Mouse (Mus musculus) MEL (cell line): Measurements from ENCODE around the gene Olfr549. TPM values are rescaled to one million over a fixed set of nuclear protein-coding genes. Genes with fewer than 3 reads are reported as not detected.

Source experiments
- DNase-seq: peaks from one replicate; pipeline ENCODE4 v3.0.0; 2011; ENCODE audit warnings: low read depth, low spot score
- H3K27ac ChIP-seq: 2 replicates; pipeline ENCODE4 v1.5.1; 2012; ENCODE audit warnings: low read depth, mild to moderate bottlenecking, control low read depth, low read length, moderate library complexity; ENCODE audit not compliant: control insufficient read depth
- H3K27me3 ChIP-seq, 2 experiments: fragments of 150-350 bp in 1 of 2; sonication (generic) in 1 of 2; 2 replicates each; pipeline ENCODE4 v1.6.1; 2012; ENCODE audit warnings: low read length in 2 of 2, mild to moderate bottlenecking in 2 of 2, improper control_type of control experiment in 1 of 2, moderate library complexity in 1 of 2; ENCODE audit not compliant: insufficient read depth in 2 of 2, control insufficient read depth in 1 of 2
- H3K36me3 ChIP-seq, 2 experiments: 2 replicates each; pipeline ENCODE4 v1.6.1; 2012 to 2014; ENCODE audit warnings: low read length in 2 of 2, improper control_type of control experiment in 1 of 2, inconsistent platforms in 1 of 2, mild to moderate bottlenecking in 1 of 2; ENCODE audit not compliant: insufficient read depth in 2 of 2, control insufficient read depth in 1 of 2
- H3K4me1 ChIP-seq, 2 experiments: fragments of 150-350 bp in 1 of 2; sonication (generic) in 1 of 2; 2 replicates each; pipeline ENCODE4 v1.6.1; 2012; ENCODE audit warnings: low read length in 2 of 2, improper control_type of control experiment in 1 of 2, mild to moderate bottlenecking in 1 of 2; ENCODE audit not compliant: insufficient read depth in 2 of 2, control insufficient read depth in 1 of 2
- H3K4me3 ChIP-seq, 2 experiments: fragments of 150-350 bp in 1 of 2; sonication (generic) in 1 of 2; 2 replicates each; pipeline ENCODE4 v1.5.1; 2012; ENCODE audit warnings: low read depth in 2 of 2, low read length in 2 of 2, mild to moderate bottlenecking in 2 of 2, moderate library complexity in 2 of 2, control low read depth in 1 of 2, improper control_type of control experiment in 1 of 2; ENCODE audit not compliant: control insufficient read depth in 1 of 2, insufficient read depth in 1 of 2
- H3K79me2 ChIP-seq: 2 replicates; pipeline ENCODE4 v1.6.1; 2012; ENCODE audit warnings: mild to moderate bottlenecking, low read length, moderate library complexity; ENCODE audit not compliant: control insufficient read depth, poor library complexity, insufficient read depth
- H3K9ac ChIP-seq: 2 replicates; pipeline ENCODE4 v1.6.1; 2012; ENCODE audit warnings: low read depth, mild to moderate bottlenecking, control low read depth, low read length, moderate library complexity; ENCODE audit not compliant: control insufficient read depth, poor library complexity, severe bottlenecking
- H3K9me3 ChIP-seq: fragments of 150-350 bp; sonication (generic); replicated peaks from 2 replicates; pipeline ENCODE4 v1.6.1; 2012; ENCODE audit warnings: mild to moderate bottlenecking, low read length, improper control_type of control experiment, moderate library complexity; ENCODE audit not compliant: insufficient read depth
- CHD1 ChIP-seq: IDR thresholded peaks from 2 replicates; pipeline ENCODE4 v1.6.1; 2012; ENCODE audit warnings: low read depth, mild to moderate bottlenecking, inconsistent platforms, low read length, improper control_type of control experiment
- ELF1 ChIP-seq: IDR thresholded peaks from 2 replicates; pipeline ENCODE4 v1.6.1; 2014; ENCODE audit warnings: low read depth, mild to moderate bottlenecking, inconsistent platforms, low read length, improper control_type of control experiment, moderate library complexity
- MAFK ChIP-seq: IDR thresholded peaks from 2 replicates; pipeline ENCODE4 v1.6.1; 2011; ENCODE audit warnings: low read depth, mild to moderate bottlenecking, low read length, improper control_type of control experiment, borderline replicate concordance
- POLR2A ChIP-seq, 2 experiments: IDR thresholded peaks; 2 replicates each; pipeline ENCODE4 v1.6.1; 2011 to 2012; ENCODE audit warnings: low read length in 2 of 2, mild to moderate bottlenecking in 2 of 2, control low read depth in 1 of 2, improper control_type of control experiment in 1 of 2, low read depth in 1 of 2, moderate library complexity in 1 of 2; ENCODE audit not compliant: control insufficient read depth in 1 of 2, insufficient read depth in 1 of 2, poor library complexity in 1 of 2
- SIN3A ChIP-seq: IDR thresholded peaks from 2 replicates; pipeline ENCODE4 v1.6.1; 2012; ENCODE audit warnings: low read length, improper control_type of control experiment, inconsistent platforms
- TAL1 ChIP-seq: IDR thresholded peaks from 2 replicates; pipeline ENCODE4 v1.6.1; 2012; ENCODE audit warnings: mild to moderate bottlenecking, inconsistent platforms, low read length, moderate library complexity, mixed read lengths
- TBP ChIP-seq: IDR thresholded peaks from 2 replicates; pipeline ENCODE4 v1.8.0; 2011; ENCODE audit warnings: low read depth, low read length, improper control_type of control experiment
- TCF12 ChIP-seq: IDR thresholded peaks from 2 replicates; pipeline ENCODE4 v1.6.1; 2014; ENCODE audit warnings: low read depth, mild to moderate bottlenecking, inconsistent platforms, low read length, improper control_type of control experiment, moderate library complexity
- USF1 ChIP-seq: IDR thresholded peaks from 2 replicates; pipeline ENCODE4 v1.6.1; 2014; ENCODE audit warnings: low read depth, mild to moderate bottlenecking, inconsistent platforms, low read length, improper control_type of control experiment, moderate library complexity
- polyA plus RNA-seq, 2 experiments: library from polyadenylated mRNA; stranded (reverse) in 1 of 2; unstranded in 1 of 2; fragments of >175 nt in 1 of 2; fragments of >200 nt in 1 of 2; gene quantifications; 2 replicates each; pipeline versions ENCODE4 v1.2.1 to v1.2.4; 2012; ENCODE audit warnings: low replicate concordance in 2 of 2, low read depth in 1 of 2; ENCODE audit not compliant: insufficient read length in 2 of 2, insufficient read depth in 1 of 2, missing spikeins in 1 of 2
- total RNA-seq: library from RNA; depleted of rRNA; stranded (reverse); fragments of 300-350 nt; gene quantifications from 2 replicates; pipeline ENCODE4 v1.2.3, GENCODE M21; 2012; rRNA removed

The Olfr549 gene
- total and polyA plus RNA-seq, 3 experiments, result not detected

DNA sequence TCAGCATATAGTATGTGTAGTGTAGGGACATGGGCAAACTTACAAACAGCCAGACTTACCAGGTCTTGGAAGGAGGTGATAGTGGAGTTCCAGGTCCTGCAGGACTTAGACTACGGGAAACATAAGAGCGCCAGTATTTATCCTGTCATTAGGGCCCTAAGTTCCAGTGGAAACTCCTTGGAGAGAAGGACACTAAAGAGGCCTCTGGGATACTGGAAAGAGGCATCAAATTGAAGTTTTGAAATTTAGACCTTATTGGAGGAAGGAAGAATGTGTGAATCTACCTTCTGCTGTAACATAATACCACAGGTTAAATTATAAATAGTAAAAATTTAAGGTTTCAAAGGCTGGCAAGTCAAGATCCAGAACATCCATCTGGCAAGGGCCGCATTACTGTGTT lies 42.1 kb downstream of the Olfr549 start, which contains the start of gene Olfr551:
Gene Olfr551 (minus strand): TSS at position 101 of the 400 bp plus-strand sequence.
- Histone ChIP-seq H3K4me3 (no peak within 1 kb of the TSS), H3K4me1 (no peaks in the 10 kb centered on the region), H3K27me3 (no peaks in the 10 kb centered on the region), H3K9ac (no peak within 1 kb of the TSS), H3K36me3 (no peaks in the 10 kb centered on the region), H3K27ac (no peak within 1 kb of the TSS), H3K9me3 (no peaks in the 10 kb centered on the region), H3K79me2 (no peaks in the 10 kb centered on the region)
- no peak for DNase-seq
- TF ChIP-seq CHD1 (no peak), ELF1 (no peak), TBP (no peak), SIN3A (no peak), POLR2A (IDR thresholded peaks at IDR 0.05; ENCODE audit: control insufficient read depth in 1 of 2, insufficient read depth in 1 of 2, low read depth in 1 of 2, low read length in 2 of 2, poor library complexity in 1 of 2) (no peak)

GRCm38 (mm10) chr7:102597378-102598031 lies 47.8 kb downstream of the Olfr549 start, which contains the start of gene Olfr552:
TSS of gene Olfr552 (plus strand) at chr7:102597770.
- H3K79me2 ChIP-seq, result no peaks in the 10 kb centered on the region
- H3K9ac ChIP-seq, result no peak within 1 kb of the TSS
- TF ChIP-seq TAL1 (no peak), MAFK (no peak), TCF12 (no peak), USF1 (no peak)
- no peaks in the 10 kb centered on the region for H3K36me3 ChIP-seq
- no peak within 1 kb of the TSS for H3K27ac ChIP-seq
- no peak within 1 kb of the TSS for H3K4me3 ChIP-seq
- H3K4me1 ChIP-seq, result no peaks in the 10 kb centered on the region
- no peaks in the 10 kb centered on the region for H3K9me3 ChIP-seq
- H3K27me3 ChIP-seq, result no peaks in the 10 kb centered on the region; a peak in 1 of 4 replicates
- no peak for DNase-seq

Other genes starting within 250 kb of the Olfr549 start
- gene Rrm1, start 108.2 kb upstream of the Olfr549 start, total RNA-seq, result 147 and 154 TPM in 2 replicates
- 100 to 1,000 TPM in 1 of 2 experiments, not detected in 1; 228 TPM for gene Rrm1, start 108.2 kb upstream of the Olfr549 start, polyA plus RNA-seq
- 0.12 TPM in 1 of 2 replicates, not detected in the other for gene Olfr543, start 68.2 kb upstream of the Olfr549 start, total RNA-seq
- under 1 TPM in 1 of 2 experiments, not detected in 1; 0.61 TPM for gene Olfr543, start 68.2 kb upstream of the Olfr549 start, polyA plus RNA-seq
- gene Olfr544, start 61.6 kb upstream of the Olfr549 start, total RNA-seq, result 0.04 and 0.07 TPM in 2 replicates
- gene Olfr544, start 61.6 kb upstream of the Olfr549 start, polyA plus RNA-seq, result under 1 TPM in 1 of 2 experiments, not detected in 1; 0.07 TPM
- 0.12 TPM in 1 of 2 replicates, not detected in the other for gene Olfr545, start 50.3 kb upstream of the Olfr549 start, total RNA-seq
- under 1 TPM in 1 of 2 experiments, not detected in 1; 0.25 TPM for gene Olfr545, start 50.3 kb upstream of the Olfr549 start, polyA plus RNA-seq
- gene Olfr547, start 15.1 kb upstream of the Olfr549 start, total RNA-seq, result not detected in 2 replicates
- not detected for gene Olfr547, start 15.1 kb upstream of the Olfr549 start, polyA plus RNA-seq
- not detected in 2 replicates for gene Olfr548-ps1, start 9.0 kb upstream of the Olfr549 start, total RNA-seq
- not detected for gene Olfr548-ps1, start 9.0 kb upstream of the Olfr549 start, polyA plus RNA-seq
- 1.3 and 3.3 TPM in 2 replicates for gene Trim21, start 15.6 kb downstream of the Olfr549 start, total RNA-seq
- 1 to 10 TPM in 1 of 2 experiments, not detected in 1; 2.8 TPM for gene Trim21, start 15.6 kb downstream of the Olfr549 start, polyA plus RNA-seq
- not detected in 2 replicates for gene Olfr550, start 21.6 kb downstream of the Olfr549 start, total RNA-seq
- not detected for gene Olfr550, start 21.6 kb downstream of the Olfr549 start, polyA plus RNA-seq
- gene Olfr551, start 42.0 kb downstream of the Olfr549 start, total RNA-seq, result not detected in 2 replicates
- gene Olfr551, start 42.0 kb downstream of the Olfr549 start, polyA plus RNA-seq, result not detected
- not detected in 2 replicates for gene Olfr552, start 47.9 kb downstream of the Olfr549 start, total RNA-seq
- not detected for gene Olfr552, start 47.9 kb downstream of the Olfr549 start, polyA plus RNA-seq
- not detected in 2 replicates for gene Olfr553, start 68.3 kb downstream of the Olfr549 start, total RNA-seq
- not detected for gene Olfr553, start 68.3 kb downstream of the Olfr549 start, polyA plus RNA-seq
- not detected in 2 replicates for gene Olfr554, start 88.6 kb downstream of the Olfr549 start, total RNA-seq
- gene Olfr554, start 88.6 kb downstream of the Olfr549 start, polyA plus RNA-seq, result not detected
- gene Olfr555, start 109.0 kb downstream of the Olfr549 start, total RNA-seq, result not detected in 2 replicates
- not detected for gene Olfr555, start 109.0 kb downstream of the Olfr549 start, polyA plus RNA-seq
- gene Olfr556, start 115.0 kb downstream of the Olfr549 start, total RNA-seq, result not detected in 2 replicates
- gene Olfr556, start 115.0 kb downstream of the Olfr549 start, polyA plus RNA-seq, result not detected
- gene Trim68, start 137.5 kb downstream of the Olfr549 start, total RNA-seq, result not detected in 2 replicates
- gene Trim68, start 137.5 kb downstream of the Olfr549 start, polyA plus RNA-seq, result not detected
- not detected in 2 replicates for gene Olfr557, start 146.0 kb downstream of the Olfr549 start, total RNA-seq
- gene Olfr557, start 146.0 kb downstream of the Olfr549 start, polyA plus RNA-seq, result not detected
- not detected in 2 replicates for gene Olfr558, start 152.3 kb downstream of the Olfr549 start, total RNA-seq
- not detected for gene Olfr558, start 152.3 kb downstream of the Olfr549 start, polyA plus RNA-seq
- gene Olfr33, start 169.2 kb downstream of the Olfr549 start, total RNA-seq, result not detected in 2 replicates
- gene Olfr33, start 169.2 kb downstream of the Olfr549 start, polyA plus RNA-seq, result not detected
- not detected in 2 replicates for gene Olfr559, start 177.6 kb downstream of the Olfr549 start, total RNA-seq
- gene Olfr559, start 177.6 kb downstream of the Olfr549 start, polyA plus RNA-seq, result not detected
- gene Olfr560, start 209.5 kb downstream of the Olfr549 start, total RNA-seq, result not detected in 2 replicates
- not detected for gene Olfr560, start 209.5 kb downstream of the Olfr549 start, polyA plus RNA-seq
- gene Olfr78, start 209.6 kb downstream of the Olfr549 start, total RNA-seq, result not detected in 2 replicates
- gene Olfr78, start 209.6 kb downstream of the Olfr549 start, polyA plus RNA-seq, result not detected
- gene Olfr561, start 221.4 kb downstream of the Olfr549 start, total RNA-seq, result not detected in 2 replicates
- gene Olfr561, start 221.4 kb downstream of the Olfr549 start, polyA plus RNA-seq, result not detected